Mouse (Mus musculus): ENCODE data around the gene H2-DMb2. TPM values are rescaled to one million over a fixed set of nuclear protein-coding genes. Genes with fewer than 3 reads are reported as not detected.

H2-DMb2 gene
- polyA plus RNA-seq, 1 experiment = 3.0 TPM

DNA sequence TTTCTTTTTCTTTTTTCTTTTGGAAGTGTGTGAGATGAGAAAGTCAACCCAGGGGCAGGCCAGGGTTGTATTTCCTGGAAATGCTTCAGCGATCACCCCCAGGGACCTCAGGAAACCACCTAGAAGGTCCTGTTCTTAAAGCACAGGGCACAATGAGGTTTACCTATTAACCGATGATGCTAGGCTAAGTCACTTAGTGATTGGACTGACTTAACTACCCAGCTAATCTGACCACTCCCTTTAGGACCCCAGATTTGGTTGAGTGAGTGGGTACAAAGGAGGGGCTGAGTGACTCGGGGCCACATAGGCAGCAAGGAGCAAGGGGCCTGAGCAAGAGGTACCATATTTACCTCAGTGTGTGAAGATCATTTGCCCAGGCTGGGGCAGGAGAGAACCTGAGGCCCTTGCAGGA, 1.9 kb downstream of the H2-DMb2 start:
- TF ChIP-seq POLR2A (IDR thresholded peaks at IDR 0.05; ENCODE audit: borderline replicate concordance, low read depth, low read length) = no peak
- no peak for TF ChIP-seq CTCF (IDR thresholded peaks at IDR 0.05; ENCODE audit: low read depth, low read length)
- Histone ChIP-seq H3K4me1 (ENCODE audit: control insufficient read depth, insufficient read depth, low read length) (peaks cover 27% of the 10 kb centered on the region), H3K4me3 (ENCODE audit: insufficient read depth, low read length) (no peak overlapping the region), H3K27ac (ENCODE audit: insufficient read depth, low read depth, low read length) (no peak overlapping the region)

DNA sequence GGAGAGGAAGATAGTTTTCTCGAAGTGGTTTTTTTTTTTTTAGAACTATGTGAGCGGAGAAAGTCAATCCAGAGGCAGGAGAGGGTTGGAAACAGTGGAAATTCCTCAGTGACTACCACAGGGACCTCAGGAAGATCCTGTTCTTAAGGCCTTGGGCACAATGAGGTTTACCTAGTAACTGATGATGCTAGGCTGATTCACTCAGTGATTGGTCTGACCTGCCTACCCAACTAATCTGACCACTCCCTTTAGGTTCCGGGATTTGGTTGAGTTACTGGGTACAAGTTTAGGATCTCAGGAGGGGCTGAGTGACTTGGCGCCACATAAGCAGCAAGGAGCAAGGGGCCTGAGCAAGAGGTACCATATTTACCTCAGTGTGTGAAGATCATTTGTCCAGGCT, 9.8 kb downstream of the H2-DMb2 start, which contains the start of gene H2-DMb1:
Gene H2-DMb1, plus strand, starts transcription at position 150 of the 400 bp plus-strand sequence.
- H3K4me1 ChIP-seq (ENCODE audit: control insufficient read depth, insufficient read depth, low read length) = peaks cover 33% of the 10 kb centered on the region
- peak within 1 kb of the TSS; percentile 52 for H3K4me3 ChIP-seq (ENCODE audit: insufficient read depth, low read length)
- no peak within 1 kb of the TSS for H3K27ac ChIP-seq (ENCODE audit: insufficient read depth, low read depth, low read length)
- TF ChIP-seq CTCF (IDR thresholded peaks at IDR 0.05; ENCODE audit: low read depth, low read length) (no peak), POLR2A (IDR thresholded peaks at IDR 0.05; ENCODE audit: borderline replicate concordance, low read depth, low read length) (no peak)

DNA sequence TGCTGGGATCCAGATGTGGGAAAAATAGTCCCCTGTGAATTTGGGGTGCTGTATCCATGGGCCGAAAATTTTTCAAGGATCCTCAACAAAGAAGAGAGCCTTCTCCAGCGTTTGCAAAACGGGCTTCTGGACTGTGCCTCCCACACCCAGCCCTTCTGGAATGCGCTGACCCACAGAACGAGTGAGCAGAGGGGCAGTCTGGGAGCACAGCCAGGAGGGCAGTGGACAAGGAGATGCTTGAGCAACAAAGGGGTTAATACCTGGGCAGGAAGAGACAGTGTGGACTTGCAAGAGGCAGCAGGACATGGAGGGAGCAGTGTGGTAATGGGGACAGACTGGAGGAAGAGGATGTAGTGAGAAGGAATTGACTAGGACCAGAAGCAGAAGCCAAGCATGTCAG, 12.4 kb downstream of the H2-DMb2 start:
- TF ChIP-seq CTCF (IDR thresholded peaks at IDR 0.05; ENCODE audit: low read depth, low read length) (no peak), POLR2A (IDR thresholded peaks at IDR 0.05; ENCODE audit: borderline replicate concordance, low read depth, low read length) (no peak)
- Histone ChIP-seq H3K4me1 (ENCODE audit: control insufficient read depth, insufficient read depth, low read length) (peaks cover 32% of the 10 kb centered on the region), H3K4me3 (ENCODE audit: insufficient read depth, low read length) (no peak overlapping the region), H3K27ac (ENCODE audit: insufficient read depth, low read depth, low read length) (no peak overlapping the region)

DNA sequence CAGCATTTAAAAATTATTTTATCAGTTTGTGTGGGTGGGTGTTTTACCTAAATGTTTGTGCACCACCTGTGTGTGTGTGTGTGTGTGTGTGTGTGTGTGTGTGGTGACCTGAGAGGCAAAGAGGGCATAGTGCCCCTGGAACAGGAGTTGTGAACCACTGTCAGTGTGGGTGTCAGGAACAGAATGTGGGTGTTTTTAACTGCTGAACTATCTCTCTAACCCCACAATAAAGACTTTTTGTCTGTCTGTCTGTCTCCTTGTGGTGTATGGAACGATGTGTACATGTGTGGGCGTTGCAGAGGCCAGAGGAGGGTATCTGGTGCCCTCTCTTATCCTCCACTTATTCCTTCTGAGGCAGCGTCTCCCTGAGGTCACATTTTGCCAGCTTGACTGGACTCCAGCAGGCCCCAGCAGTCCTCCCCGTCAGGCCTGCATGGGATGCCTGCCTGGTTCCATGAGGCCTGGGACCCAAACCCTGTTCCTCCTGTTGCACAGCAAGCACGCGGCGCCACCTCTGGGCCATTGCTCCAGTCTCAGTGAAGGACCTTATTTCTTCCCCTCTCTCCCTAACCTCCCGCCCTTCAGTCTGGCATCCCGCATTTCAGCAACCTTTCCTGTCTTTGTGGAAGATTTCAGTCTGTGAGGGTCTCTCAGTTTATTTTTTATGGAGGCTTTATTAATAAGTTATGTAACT, 21.2 kb downstream of the H2-DMb2 start:
- TF ChIP-seq POLR2A (IDR thresholded peaks at IDR 0.05; ENCODE audit: borderline replicate concordance, low read depth, low read length) = no peak
- no peak for TF ChIP-seq CTCF (IDR thresholded peaks at IDR 0.05; ENCODE audit: low read depth, low read length)
- H3K4me1 ChIP-seq (ENCODE audit: control insufficient read depth, insufficient read depth, low read length) = peaks cover 7% of the 10 kb centered on the region
- no peak overlapping the region for H3K27ac ChIP-seq (ENCODE audit: insufficient read depth, low read depth, low read length)
- no peak overlapping the region for H3K4me3 ChIP-seq (ENCODE audit: insufficient read depth, low read length)

DNA sequence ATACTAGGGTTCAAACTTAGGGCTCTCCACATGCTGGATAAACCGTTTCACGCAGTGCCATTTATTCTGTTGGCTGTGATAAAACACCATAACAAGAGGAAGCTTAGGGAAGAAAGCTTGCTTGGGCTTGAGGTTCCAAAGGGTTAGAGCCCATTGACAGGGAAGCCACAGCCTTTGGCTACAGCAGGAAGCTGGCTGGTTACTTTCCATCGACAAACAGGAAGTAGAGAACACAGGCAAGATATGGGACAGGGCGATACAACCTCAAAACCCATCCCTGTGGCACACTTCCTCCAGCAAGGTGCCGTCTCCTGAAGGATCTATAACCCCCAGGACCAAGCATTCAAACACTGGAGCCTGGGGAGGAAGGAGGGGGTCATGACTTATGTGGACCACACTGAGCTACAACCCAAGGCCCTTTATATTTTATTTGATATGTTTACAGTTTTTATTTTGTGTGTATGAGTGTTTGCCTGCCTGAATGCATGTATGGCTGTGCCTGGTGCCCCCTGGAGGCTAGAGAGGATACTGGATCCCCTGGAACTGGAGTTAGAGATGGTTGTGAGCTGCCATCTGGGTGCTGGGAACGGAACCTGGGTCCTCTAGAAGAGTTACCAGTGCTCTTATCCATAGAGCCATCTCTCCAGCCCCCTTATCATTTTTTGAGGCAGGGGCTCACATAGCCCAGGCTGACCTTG, 22.1 kb downstream of the H2-DMb2 start:
- Histone ChIP-seq H3K27ac (ENCODE audit: insufficient read depth, low read depth, low read length) (peak overlapping the region; percentile 33; the same call in 1 of the 2 replicates), H3K4me1 (ENCODE audit: control insufficient read depth, insufficient read depth, low read length) (peaks cover 5% of the 10 kb centered on the region), H3K4me3 (ENCODE audit: insufficient read depth, low read length) (no peak overlapping the region)
- no peak for TF ChIP-seq POLR2A (IDR thresholded peaks at IDR 0.05; ENCODE audit: borderline replicate concordance, low read depth, low read length)
- TF ChIP-seq CTCF (IDR thresholded peaks at IDR 0.05; ENCODE audit: low read depth, low read length) = 0 out of 2 replicates have a peak, but pooled peaks have one; percentile 15

DNA sequence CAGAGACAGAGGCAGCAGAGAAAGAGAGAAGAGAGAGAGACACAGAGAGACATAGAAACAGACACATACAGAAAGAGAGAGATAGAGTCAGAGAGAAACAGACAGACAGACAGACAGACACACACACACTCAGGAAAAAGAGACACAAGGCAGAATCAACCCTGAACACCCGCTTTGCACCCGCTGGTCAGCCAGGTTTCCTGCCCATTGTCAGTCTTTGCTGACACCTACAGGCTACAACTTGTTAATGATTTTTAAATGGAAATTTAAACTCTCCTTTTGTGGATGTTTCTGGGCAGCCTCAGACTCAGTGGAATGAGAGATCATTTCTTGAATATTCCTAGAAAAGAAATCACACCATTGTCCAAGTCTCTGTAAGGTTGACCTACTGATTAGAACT, 26.2 kb downstream of the H2-DMb2 start:
- Histone ChIP-seq H3K27ac (ENCODE audit: insufficient read depth, low read depth, low read length) (no peak overlapping the region), H3K4me1 (ENCODE audit: control insufficient read depth, insufficient read depth, low read length) (peaks cover 7% of the 10 kb centered on the region), H3K4me3 (ENCODE audit: insufficient read depth, low read length) (no peak overlapping the region)
- no peak for TF ChIP-seq POLR2A (IDR thresholded peaks at IDR 0.05; ENCODE audit: borderline replicate concordance, low read depth, low read length)
- TF ChIP-seq CTCF (IDR thresholded peaks at IDR 0.05; ENCODE audit: low read depth, low read length) = peak; percentile 72

DNA sequence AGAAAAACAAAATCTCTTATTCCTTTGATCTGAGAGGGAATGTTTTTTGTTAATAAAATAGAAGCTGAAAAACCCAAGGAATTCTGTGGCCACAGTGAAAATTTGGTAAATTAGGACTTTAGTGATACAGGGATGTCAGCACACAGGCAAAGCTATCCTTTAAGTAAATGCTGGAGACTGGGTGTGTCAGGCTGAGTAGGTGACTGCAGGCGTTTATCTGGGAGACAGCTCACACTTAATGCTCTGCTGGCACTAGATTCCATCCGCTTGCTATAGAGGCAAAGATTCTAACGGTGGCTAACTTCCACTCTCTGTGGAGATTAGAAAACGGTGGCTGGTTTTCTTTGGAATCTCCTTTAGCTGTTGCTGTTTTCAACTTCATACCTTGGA, 27.4 kb downstream of the H2-DMb2 start:
- H3K27ac ChIP-seq (ENCODE audit: insufficient read depth, low read depth, low read length) = no peak overlapping the region
- H3K4me3 ChIP-seq (ENCODE audit: insufficient read depth, low read length) = no peak overlapping the region
- H3K4me1 ChIP-seq (ENCODE audit: control insufficient read depth, insufficient read depth, low read length) = peaks cover 6% of the 10 kb centered on the region
- TF ChIP-seq POLR2A (IDR thresholded peaks at IDR 0.05; ENCODE audit: borderline replicate concordance, low read depth, low read length) = no peak
- no peak for TF ChIP-seq CTCF (IDR thresholded peaks at IDR 0.05; ENCODE audit: low read depth, low read length)

DNA sequence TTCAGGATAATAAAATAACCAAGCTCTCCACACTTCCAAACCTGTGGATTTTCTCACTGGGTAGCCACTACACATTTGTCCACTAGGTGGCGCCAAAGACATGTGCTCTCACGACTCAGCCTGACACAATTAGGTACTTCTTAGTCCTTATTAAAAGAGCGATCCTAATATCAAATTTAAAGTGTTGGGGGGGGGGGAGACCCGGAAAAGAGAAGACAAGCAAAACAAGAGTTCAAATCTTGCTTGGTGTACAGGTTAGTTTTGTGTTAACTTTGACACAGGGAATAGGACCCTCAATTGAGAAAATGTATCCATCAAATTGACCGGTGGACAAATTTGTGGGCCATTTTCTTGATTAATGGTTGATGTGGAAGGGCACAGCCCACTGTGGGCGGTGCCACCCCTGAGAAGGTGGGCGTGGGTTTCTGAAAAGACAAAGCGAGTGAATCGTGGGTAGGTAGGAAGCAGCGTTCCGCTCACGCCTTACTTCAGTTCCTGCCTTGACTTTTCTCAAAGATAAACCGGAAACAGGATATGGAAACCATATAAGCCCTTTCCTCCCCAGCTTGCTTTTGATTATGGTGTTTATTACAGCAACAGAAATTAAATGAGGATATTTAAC, 27.9 kb downstream of the H2-DMb2 start:
- TF ChIP-seq CTCF (IDR thresholded peaks at IDR 0.05; ENCODE audit: low read depth, low read length) (no peak), POLR2A (IDR thresholded peaks at IDR 0.05; ENCODE audit: borderline replicate concordance, low read depth, low read length) (no peak)
- peaks cover 6% of the 10 kb centered on the region for H3K4me1 ChIP-seq (ENCODE audit: control insufficient read depth, insufficient read depth, low read length)
- peak overlapping the region; percentile 4; the same call in 1 of the 2 replicates for H3K4me3 ChIP-seq (ENCODE audit: insufficient read depth, low read length)
- no peak overlapping the region for H3K27ac ChIP-seq (ENCODE audit: insufficient read depth, low read depth, low read length)

DNA sequence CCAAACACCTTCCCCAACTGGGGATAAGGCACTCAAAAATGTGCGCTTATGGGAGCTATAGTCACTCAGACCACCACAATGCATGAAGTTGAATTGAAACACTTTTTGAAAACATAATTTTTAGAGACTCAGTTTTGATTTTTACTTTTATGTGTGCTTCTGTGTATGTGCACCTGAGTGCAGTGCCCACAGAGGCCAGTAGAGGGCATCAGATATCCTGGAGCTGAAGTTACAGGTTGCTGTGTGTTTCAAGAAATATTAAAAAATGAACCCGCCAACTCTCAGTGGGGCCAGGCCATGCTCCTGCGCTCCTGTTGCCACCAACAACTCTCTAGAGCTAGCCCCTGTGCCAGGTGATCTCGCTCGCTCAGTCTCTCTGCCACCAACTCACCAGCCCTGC, 29.4 kb downstream of the H2-DMb2 start:
- TF ChIP-seq POLR2A (IDR thresholded peaks at IDR 0.05; ENCODE audit: borderline replicate concordance, low read depth, low read length) (no peak), CTCF (IDR thresholded peaks at IDR 0.05; ENCODE audit: low read depth, low read length) (no peak)
- H3K4me1 ChIP-seq (ENCODE audit: control insufficient read depth, insufficient read depth, low read length) = peaks cover 6% of the 10 kb centered on the region
- no peak overlapping the region for H3K27ac ChIP-seq (ENCODE audit: insufficient read depth, low read depth, low read length)
- H3K4me3 ChIP-seq (ENCODE audit: insufficient read depth, low read length) = no peak overlapping the region

DNA sequence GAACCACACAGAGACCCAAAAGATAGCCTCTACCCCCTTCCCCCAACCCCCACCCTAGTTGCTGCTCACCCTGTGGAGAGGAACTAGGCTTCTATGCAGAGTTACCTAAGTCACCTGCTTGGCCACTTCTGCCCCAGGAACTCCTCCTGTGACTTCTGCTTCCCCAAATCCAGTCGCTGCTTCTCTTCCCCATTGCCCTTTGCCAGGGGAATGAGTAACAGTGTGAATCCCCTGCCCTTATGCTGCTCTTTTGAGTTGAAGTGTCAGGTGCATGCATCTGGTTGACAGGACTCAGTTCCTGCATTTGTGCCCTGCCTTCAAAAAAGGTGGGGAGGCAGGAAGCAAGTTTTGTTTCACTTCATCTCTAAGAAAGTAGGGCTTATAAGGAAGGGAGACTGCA, 31.0 kb downstream of the H2-DMb2 start:
- Histone ChIP-seq H3K4me1 (ENCODE audit: control insufficient read depth, insufficient read depth, low read length) (peaks cover 6% of the 10 kb centered on the region), H3K4me3 (ENCODE audit: insufficient read depth, low read length) (no peak overlapping the region), H3K27ac (ENCODE audit: insufficient read depth, low read depth, low read length) (no peak overlapping the region)
- no peak for TF ChIP-seq POLR2A (IDR thresholded peaks at IDR 0.05; ENCODE audit: borderline replicate concordance, low read depth, low read length)

All from bone marrow macrophage, adult 2 months (primary cell).